Mouse (Mus musculus) embryonic facial prominence, embryonic 11.5 days (tissue): ENCODE results near the gene Dcps. TPM values are rescaled to one million over a fixed set of nuclear protein-coding genes. Genes with fewer than 3 reads are reported as not detected.

Experiments
- ATAC-seq: fragments of 200-750 bp; cut with Nextera tagmentation; replicated peaks from 2 replicates; pipeline ENCODE4 v1.8.0; 2017; ENCODE audit warnings: low read depth; ENCODE audit not compliant: insufficient number of reproducible peaks, low FRiP score, low TSS enrichment
- DNase-seq: peaks from one replicate; pipeline ENCODE4 v3.0.0-alpha.2; 2015; ENCODE audit warnings: low spot score
- H3K27ac ChIP-seq: fragments of 300-500 bp; sonication (generic); replicated peaks from 2 replicates; pipeline ENCODE4 v1.5.1; 2014; ENCODE audit warnings: mild to moderate bottlenecking, low read depth, low read length, control low read depth
- H3K27me3 ChIP-seq: fragments of 300-500 bp; sonication (generic); 2 replicates; pipeline ENCODE4 v1.6.1; 2014; ENCODE audit warnings: mild to moderate bottlenecking, low read length, moderate library complexity, mixed read lengths; ENCODE audit not compliant: control insufficient read depth, insufficient read depth
- H3K36me3 ChIP-seq: fragments of 300-500 bp; sonication (generic); replicated peaks from 2 replicates; pipeline ENCODE4 v1.6.1; 2014; ENCODE audit warnings: low read depth, mild to moderate bottlenecking, low read length, moderate library complexity, mixed read lengths; ENCODE audit not compliant: control insufficient read depth, insufficient read depth
- H3K4me1 ChIP-seq: fragments of 300-500 bp; sonication (generic); 2 replicates; pipeline ENCODE4 v1.6.1; 2014; ENCODE audit warnings: low read length, mixed read lengths; ENCODE audit not compliant: control insufficient read depth, insufficient read depth
- H3K4me2 ChIP-seq: fragments of 300-500 bp; sonication (generic); 2 replicates; pipeline ENCODE4 v1.6.1; 2014; ENCODE audit warnings: low read depth, mild to moderate bottlenecking, control low read depth, low read length, moderate library complexity
- H3K4me3 ChIP-seq: fragments of 300-500 bp; sonication (generic); 2 replicates; pipeline ENCODE4 v1.5.1; 2014; ENCODE audit warnings: low read depth, low read length, control low read depth
- H3K9ac ChIP-seq: fragments of 300-500 bp; sonication (generic); replicated peaks from 2 replicates; pipeline ENCODE4 v1.6.1; 2014; ENCODE audit warnings: mild to moderate bottlenecking, control low read depth, low read length
- H3K9me3 ChIP-seq: fragments of 300-500 bp; sonication (generic); replicated peaks from 2 replicates; pipeline ENCODE4 v1.6.1; 2016; ENCODE audit warnings: mild to moderate bottlenecking, low read length, inconsistent platforms, mixed read lengths; ENCODE audit not compliant: control insufficient read depth
- whole genome bisulfite sequencing: fragments of 180-500 bp; shearing (Covaris S2); extraction: QIAGEN DNeasy Blood & Tissue Kit; methylation state at CpG from one replicate; pipeline ENCODE4 v1.1.7; 2014; 5-methylcytosine and 5-hydroxymethylcytosine counted together
- polyA plus RNA-seq: library from polyadenylated mRNA; unstranded; fragments of >200 nt; fragmentation: Nextera tagmentation; extraction: Ambion mirVana; gene quantifications from 2 replicates; pipeline ENCODE4 v1.2.1, GENCODE M21; 2014

The Dcps gene
- polyA plus RNA-seq, 1 experiment from 2014 or later, result 93.3 TPM

DNA sequence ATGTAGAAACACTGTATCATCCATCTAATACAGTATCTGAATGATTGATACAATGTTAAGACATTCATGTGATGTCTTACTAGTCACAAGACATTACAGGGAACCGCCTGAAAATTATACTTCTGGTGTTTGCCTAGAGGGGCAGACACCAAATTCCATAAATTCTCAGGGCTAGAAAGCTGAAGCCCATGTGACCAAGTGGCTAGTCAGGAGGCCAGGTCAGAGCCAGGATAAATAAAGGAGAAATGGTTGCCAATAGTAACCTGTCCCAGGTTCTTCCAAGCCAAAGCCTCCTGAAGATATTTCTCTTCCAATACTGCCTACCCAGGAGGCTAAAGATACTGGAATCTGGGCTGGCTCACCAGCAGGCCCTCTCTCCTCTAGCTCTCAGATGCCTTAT lies 80.1 kb downstream of the Dcps start:
- Histone ChIP-seq H3K4me3 (no peak overlapping the region), H3K4me2 (no peak overlapping the region), H3K4me1 (no peaks in the 10 kb centered on the region), H3K27ac (no peak overlapping the region), H3K9me3 (no peaks in the 10 kb centered on the region), H3K9ac (no peak overlapping the region), H3K36me3 (no peaks in the 10 kb centered on the region), H3K27me3 (no peaks in the 10 kb centered on the region)
- 84% methylated on average over 1 of the region's 1 CpGs for WGBS
- DNase-seq (no peak), ATAC-seq (no peak)

DNA sequence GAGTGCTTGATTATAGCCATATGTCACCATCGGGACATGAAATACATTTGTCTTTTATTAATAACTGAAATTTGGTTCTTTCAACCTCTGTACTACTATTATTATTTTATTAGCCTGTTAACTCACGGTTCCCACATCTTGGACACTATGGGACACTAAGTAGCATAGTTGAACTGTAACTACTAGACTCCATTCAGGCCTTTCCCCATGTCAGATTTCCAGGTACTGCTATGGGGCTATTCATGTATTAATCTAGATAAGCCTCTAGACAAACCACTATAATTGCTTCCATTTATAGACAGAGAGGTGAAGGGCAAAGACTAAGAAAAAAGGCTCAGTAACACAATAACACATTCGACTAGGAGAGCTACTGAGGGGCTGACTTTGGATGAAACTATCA lies 82.5 kb downstream of the Dcps start:
- DNase-seq (no peak), ATAC-seq (no peak)
- Histone ChIP-seq H3K4me3 (no peak overlapping the region), H3K9me3 (no peaks in the 10 kb centered on the region), H3K4me2 (no peak overlapping the region), H3K9ac (no peak overlapping the region), H3K27me3 (no peaks in the 10 kb centered on the region), H3K4me1 (no peaks in the 10 kb centered on the region), H3K27ac (no peak overlapping the region), H3K36me3 (no peaks in the 10 kb centered on the region)
- 89% methylated on average over 3 of the region's 3 CpGs for WGBS

DNA sequence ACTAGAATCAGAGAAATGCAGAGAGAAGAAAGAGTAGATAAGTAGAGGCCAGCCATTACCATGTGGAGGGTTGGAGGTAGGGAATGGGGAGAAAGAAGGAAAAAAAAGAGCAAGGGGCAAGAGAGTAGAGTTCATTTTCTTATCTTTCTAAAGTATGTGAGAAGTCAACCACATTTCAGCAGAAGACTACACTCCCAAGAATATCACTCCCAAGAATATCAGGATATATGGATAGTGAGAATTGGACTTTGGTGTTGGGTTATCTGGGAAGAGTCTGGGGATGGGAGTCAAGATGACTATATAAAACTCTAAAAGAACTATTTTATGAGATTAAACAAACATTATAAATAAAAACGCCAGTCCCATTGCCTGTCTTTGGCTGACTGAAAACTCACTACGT lies 83.0 kb downstream of the Dcps start:
- no peaks in the 10 kb centered on the region for H3K9me3 ChIP-seq
- ATAC-seq (no peak), DNase-seq (no peak)
- H3K36me3 ChIP-seq, result no peaks in the 10 kb centered on the region
- H3K27ac ChIP-seq, result no peak overlapping the region
- no peaks in the 10 kb centered on the region for H3K4me1 ChIP-seq
- no peak overlapping the region for H3K4me3 ChIP-seq
- no peak overlapping the region for H3K9ac ChIP-seq
- no peaks in the 10 kb centered on the region for H3K27me3 ChIP-seq
- H3K4me2 ChIP-seq, result no peak overlapping the region
- WGBS, result 85% methylated on average over 2 of the region's 2 CpGs

Other genes with a start within 250 kb of the Dcps start
- gene St3gal4, start 56.8 kb downstream of the Dcps start, polyA plus RNA-seq, result 24.2 and 25.4 TPM in 2 replicates
- 104 and 112 TPM in 2 replicates for gene Srpr, start 24.1 kb upstream of the Dcps start, polyA plus RNA-seq
- 11.6 and 15.3 TPM in 2 replicates for gene Tirap, start 24.2 kb upstream of the Dcps start, polyA plus RNA-seq
- 28.7 and 34.0 TPM in 2 replicates for gene Foxred1, start 35.0 kb upstream of the Dcps start, polyA plus RNA-seq
- gene Fam118b, start 91.7 kb upstream of the Dcps start, polyA plus RNA-seq, result 69.8 and 75.0 TPM in 2 replicates
- gene Rpusd4, start 91.8 kb upstream of the Dcps start, polyA plus RNA-seq, result 36.6 and 40.8 TPM in 2 replicates
- 7.5 and 9.4 TPM in 2 replicates for gene Cdon, start 245.1 kb upstream of the Dcps start, polyA plus RNA-seq